Mouse (Mus musculus) C2C12 (cell line): Measurements from ENCODE around the gene Btbd2.

Experiments used
- CEBPB ChIP-seq: IDR thresholded peaks from one replicate; pipeline ENCODE4 v1.6.1; 2011; ENCODE audit warnings: low read depth, mild to moderate bottlenecking, control low read depth, moderate library complexity
- CTCF ChIP-seq: IDR thresholded peaks from one replicate; pipeline ENCODE4 v1.5.1; 2011; ENCODE audit not compliant: control insufficient read depth, insufficient read depth, insufficient read length
- MAX ChIP-seq: IDR thresholded peaks from one replicate; pipeline ENCODE4 v1.6.1; 2011; ENCODE audit warnings: mild to moderate bottlenecking, control low read depth
- MYOD1 ChIP-seq: IDR thresholded peaks from one replicate; pipeline ENCODE4 v1.6.1; 2011; ENCODE audit warnings: low read depth; ENCODE audit not compliant: control insufficient read depth, insufficient read length
- MYOG ChIP-seq: IDR thresholded peaks from one replicate; pipeline ENCODE4 v1.6.1; 2011; ENCODE audit not compliant: control insufficient read depth, insufficient read length; ENCODE audit errors: extremely low read depth
- USF1 ChIP-seq: IDR thresholded peaks from one replicate; pipeline ENCODE4 v1.6.1; 2011; ENCODE audit warnings: low read depth, mild to moderate bottlenecking, control low read depth, moderate library complexity

DNA sequence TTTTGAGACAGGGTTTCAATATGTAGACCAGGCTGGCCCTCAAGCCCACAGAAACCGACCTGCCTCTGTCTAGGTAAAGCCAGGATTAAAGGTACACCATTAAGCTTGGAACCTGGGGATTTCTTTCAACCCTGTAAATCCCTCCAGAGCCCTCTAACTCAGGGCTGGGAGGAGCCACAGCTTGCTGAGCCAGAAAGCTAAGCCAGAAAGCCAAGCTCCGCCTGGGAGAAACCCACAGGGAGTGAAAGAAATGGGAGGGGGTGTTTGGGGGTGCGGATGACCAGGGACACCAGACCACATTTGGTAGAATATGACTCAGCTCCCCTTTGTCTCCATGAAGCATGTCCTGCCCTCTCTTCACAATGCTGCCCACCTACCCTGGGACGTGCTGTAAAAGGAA is 60.6 kb downstream of the Btbd2 start:
- TF ChIP-seq MAX (no peak), CTCF (no peak), MYOD1 (no peak), USF1 (no peak), MYOG (no peak), CEBPB (no peak)
